Mouse (Mus musculus) intestine, postnatal 0 days (tissue): Measurements from ENCODE around the gene Nr0b2. TPM values are rescaled to one million over a fixed set of nuclear protein-coding genes. Genes with fewer than 3 reads are reported as not detected.

Experiments
- ATAC-seq: fragments of 200-750 bp; cut with Nextera tagmentation; 2 replicates; pipeline ENCODE4 v1.8.0; 2017; ENCODE audit warnings: mild to moderate bottlenecking, moderate TSS enrichment, moderate library complexity
- H3K27ac ChIP-seq: fragments of 300-500 bp; sonication (generic); 2 replicates; pipeline ENCODE4 v1.5.1; 2014; ENCODE audit warnings: mild to moderate bottlenecking, low read depth, low read length, moderate library complexity
- H3K27me3 ChIP-seq: fragments of 300-500 bp; sonication (generic); replicated peaks from 2 replicates; pipeline ENCODE4 v1.6.1; 2014; ENCODE audit warnings: low read length, mixed read lengths; ENCODE audit not compliant: control insufficient read depth, insufficient read depth
- H3K36me3 ChIP-seq: fragments of 300-500 bp; sonication (generic); 2 replicates; pipeline ENCODE4 v1.6.1; 2014; ENCODE audit warnings: mild to moderate bottlenecking, moderate library complexity; ENCODE audit not compliant: control insufficient read depth, insufficient read depth
- H3K4me1 ChIP-seq: fragments of 300-500 bp; sonication (generic); replicated peaks from 2 replicates; pipeline ENCODE4 v1.6.1; 2014; ENCODE audit warnings: antibody characterized with exemption, low read length, mixed read lengths; ENCODE audit not compliant: control insufficient read depth, insufficient read depth
- H3K4me2 ChIP-seq: fragments of 300-500 bp; sonication (generic); replicated peaks from 2 replicates; pipeline ENCODE4 v1.6.1; 2014; ENCODE audit warnings: low read depth, mild to moderate bottlenecking, moderate library complexity
- H3K4me3 ChIP-seq: fragments of 300-500 bp; sonication (generic); 2 replicates; pipeline ENCODE4 v1.5.1; 2014; ENCODE audit warnings: low read depth, low read length
- H3K9ac ChIP-seq: fragments of 300-500 bp; sonication (generic); 2 replicates; pipeline ENCODE4 v1.6.1; 2014; ENCODE audit warnings: mild to moderate bottlenecking, low read depth, low read length
- H3K9me3 ChIP-seq: fragments of 300-500 bp; sonication (generic); 2 replicates; pipeline ENCODE4 v1.6.1; 2016; ENCODE audit warnings: mixed run types; ENCODE audit not compliant: control insufficient read depth
- CTCF ChIP-seq: sonication (generic); IDR thresholded peaks from 2 replicates; pipeline ENCODE4 v1.5.1; 2016; ENCODE audit warnings: low read depth, mild to moderate bottlenecking, control low read depth, antibody characterized with exemption, moderate library complexity
- WGBS: fragments of 180-500 bp; shearing (Covaris S2); extraction: QIAGEN DNeasy Blood & Tissue Kit; methylation state at CpG from one replicate; pipeline ENCODE4 v1.1.7; 2014; 5-methylcytosine and 5-hydroxymethylcytosine counted together
- polyA plus RNA-seq: library from polyadenylated mRNA; unstranded; fragments of >200 nt; fragmentation: Nextera tagmentation; extraction: Ambion mirVana; gene quantifications from 2 replicates; pipeline ENCODE4 v1.2.1, GENCODE M21; 2015

Nr0b2 gene
- polyA plus RNA-seq, 1 experiment from 2014 or later = 34.8 TPM

GRCm38 (mm10) chr4:133536081-133536480 is 17.1 kb upstream of the Nr0b2 start:
- WGBS = 55% methylated on average over 3 of the region's 3 CpGs
- Histone ChIP-seq H3K4me2 (no peak overlapping the region), H3K9ac (no peak overlapping the region), H3K27me3 (no peaks in the 10 kb centered on the region), H3K4me1 (0 out of 2 replicates have a peak, but pooled peaks cover 6% of the 10 kb centered on the region), H3K4me3 (no peak overlapping the region), H3K36me3 (peaks cover 84% of the 10 kb centered on the region), H3K27ac (peak overlapping the region; percentile 70), H3K9me3 (no peaks in the 10 kb centered on the region)
- TF ChIP-seq CTCF = no peak
- ATAC-seq = peak; percentile 42; the same call in 1 of the 2 replicates

GRCm38 (mm10) chr4:133536652-133537051 is 16.5 kb upstream of the Nr0b2 start:
- peak overlapping the region; percentile 70 for H3K27ac ChIP-seq

DNA sequence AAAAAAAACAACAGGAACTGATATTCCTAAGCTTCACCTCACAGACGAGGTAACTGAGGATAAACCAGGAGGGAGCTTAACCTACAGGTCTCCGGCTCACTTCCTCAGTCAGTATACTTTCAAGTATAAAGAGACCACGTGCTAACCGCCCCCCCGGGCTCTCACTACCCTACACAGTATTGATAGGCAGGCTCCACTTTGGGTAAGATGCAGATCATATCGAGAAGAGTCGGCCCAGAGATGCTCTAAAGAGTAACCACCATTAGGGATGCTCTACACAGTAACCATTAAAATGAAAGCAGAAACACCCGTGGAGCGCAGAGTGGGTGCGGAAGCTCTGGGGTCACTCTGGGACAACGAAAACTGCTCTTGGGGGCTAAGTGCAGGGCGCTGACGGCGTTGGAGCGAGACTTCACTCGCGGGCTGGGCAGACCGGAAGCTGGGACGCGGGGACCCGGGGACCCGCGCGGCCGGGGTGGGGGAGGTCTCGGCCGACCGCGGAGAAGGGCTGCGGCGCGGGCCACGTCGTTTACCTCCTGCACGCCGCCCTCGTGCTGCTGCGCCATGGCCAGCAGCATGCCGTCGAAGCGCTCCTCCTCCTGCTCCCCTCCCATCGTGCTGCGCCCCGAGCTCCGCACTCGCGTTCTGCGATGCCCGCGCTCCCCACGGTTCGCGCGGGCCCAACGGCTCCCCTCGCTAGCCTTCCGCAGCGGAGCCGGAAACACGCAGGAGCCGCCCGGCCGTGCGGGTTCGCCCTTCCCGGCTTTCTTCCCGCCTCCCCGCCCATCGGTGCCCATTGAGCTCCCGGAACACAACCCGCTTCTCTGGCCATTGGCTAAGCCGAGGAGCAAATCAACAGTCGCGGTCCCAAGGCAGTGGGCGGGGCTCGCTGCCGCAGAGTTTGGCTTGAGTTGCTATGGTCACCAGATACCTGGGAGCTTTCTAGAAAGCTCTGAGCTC is 7.6 kb upstream of the Nr0b2 start, which contains the start of gene Nudc:
Nudc (minus strand) TSS at position 725 of the 960 bp plus-strand sequence.
- H3K27ac ChIP-seq = peak within 1 kb of the TSS; percentile 69
- peaks cover 12% of the 10 kb centered on the region for H3K36me3 ChIP-seq
- peak; percentile 99 for ATAC-seq
- no peak for TF ChIP-seq CTCF
- H3K4me1 ChIP-seq = peaks cover 5% of the 10 kb centered on the region; the same call in 1 of the 2 replicates
- peak within 1 kb of the TSS; percentile 73 for H3K9ac ChIP-seq
- no peaks in the 10 kb centered on the region for H3K27me3 ChIP-seq
- WGBS = under 1% methylated on average over 58 of the region's 77 CpGs
- H3K4me3 ChIP-seq = peak within 1 kb of the TSS; percentile 91
- H3K4me2 ChIP-seq = peak within 1 kb of the TSS; percentile 70
- H3K9me3 ChIP-seq = no peaks in the 10 kb centered on the region

More at GRCm38 (mm10) chr4:133536652-133537051, 16.5 kb upstream of the Nr0b2 start:
- ATAC-seq = peak; percentile 54; the same call in 1 of the 2 replicates
- Histone ChIP-seq H3K4me2 (no peak overlapping the region), H3K27me3 (no peaks in the 10 kb centered on the region), H3K36me3 (peaks cover 85% of the 10 kb centered on the region), H3K4me1 (0 out of 2 replicates have a peak, but pooled peaks cover 6% of the 10 kb centered on the region), H3K9ac (0 out of 2 replicates have a peak overlapping the region, but pooled peaks have one; percentile 22), H3K9me3 (no peaks in the 10 kb centered on the region), H3K4me3 (no peak overlapping the region)
- 50% methylated on average over 5 of the region's 5 CpGs for WGBS
- TF ChIP-seq CTCF = no peak

GRCm38 (mm10) chr4:133552029-133552428 is 1.1 kb upstream of the Nr0b2 start:
- WGBS = 88% methylated on average over 1 of the region's 1 CpGs
- Histone ChIP-seq H3K27me3 (no peaks in the 10 kb centered on the region), H3K36me3 (no peaks in the 10 kb centered on the region), H3K27ac (peak overlapping the region; percentile 64; the same call in 1 of the 2 replicates), H3K4me2 (no peak overlapping the region), H3K4me1 (no peaks in the 10 kb centered on the region), H3K9me3 (no peaks in the 10 kb centered on the region), H3K4me3 (no peak overlapping the region), H3K9ac (no peak overlapping the region)
- no peak for TF ChIP-seq CTCF
- ATAC-seq = no peak

GRCm38 (mm10) chr4:133553448-133554330 is 513 bp downstream of the Nr0b2 start:
- H3K4me1 ChIP-seq = no peaks in the 10 kb centered on the region
- no peak for TF ChIP-seq CTCF
- peak overlapping the region; percentile 51 for H3K4me2 ChIP-seq
- no peak; the same call in 1 of the 2 replicates for ATAC-seq
- H3K27ac ChIP-seq = peak overlapping the region; percentile 73
- 53% methylated on average over 19 of the region's 19 CpGs for WGBS
- no peaks in the 10 kb centered on the region for H3K9me3 ChIP-seq
- no peaks in the 10 kb centered on the region for H3K36me3 ChIP-seq
- no peak overlapping the region for H3K9ac ChIP-seq
- no peaks in the 10 kb centered on the region for H3K27me3 ChIP-seq
- peak overlapping the region; percentile 19; the same call in 1 of the 2 replicates for H3K4me3 ChIP-seq
